In genomic region chr19:57243606-57244005, GRCm38 (mm10) we compare ENCODE assay signal across 9 mouse cellular contexts.
DNase-seq lines count a peak whose midpoint lies in the region; ATAC-seq and TF ChIP-seq lines count a peak whose summit lies in the region.
"Had no signal": no experiment of that assay in that cellular context is flagged by ENCODE, and none has a peak within 500 bp of the region (broad histone marks: within the 10 kb centered on the region; RNA-seq: fewer than 3 reads in every experiment).

No protein-coding gene starts in this region.

- peak overlapping the region; percentile 10; the same call in 1 of the 2 replicates for H3K27ac ChIP-seq in heart, embryonic 13.5 days (replicated peaks)
- H3K27ac ChIP-seq in brown adipose tissue, adult 24 weeks (replicated peaks; ENCODE audit: low read depth, low read length), result peak overlapping the region; percentile 85
- no peak overlapping the region for H3K27ac ChIP-seq in forebrain, embryonic 12.5 days
- no peak overlapping the region for H3K27ac ChIP-seq in forebrain, postnatal 0 days (ENCODE audit: low read depth, low read length)

- DNase-seq in heart, postnatal 25 days (ENCODE audit: low spot score), result no peak
- DNase-seq in B cell, adult 2 months, result peak; percentile 70 to 78
- peak; percentile 60 for DNase-seq in kidney, postnatal 14 days
- no peak for DNase-seq in gastrocnemius, postnatal 25 days
- DNase-seq in forebrain, postnatal 0 days, result no peak

- no peaks in the 10 kb centered on the region for H3K9me3 ChIP-seq in heart, embryonic 13.5 days
- H3K9me3 ChIP-seq in forebrain, embryonic 12.5 days, result no peaks in the 10 kb centered on the region
- no peaks in the 10 kb centered on the region for H3K9me3 ChIP-seq in forebrain, postnatal 0 days (ENCODE audit: low read length)
- H3K9me3 ChIP-seq: G1E had no signal

- intact Hi-C loops in heart, postnatal 25 days (cut with DNase I), result no loop called here

- ATAC-seq in heart, embryonic 13.5 days (ENCODE audit: extremely low read depth, insufficient number of reproducible peaks, low FRiP score, low TSS enrichment), result no peak
- ATAC-seq in forebrain, embryonic 12.5 days (ENCODE audit: low FRiP score), result no peak
- no peak for ATAC-seq in forebrain, postnatal 0 days

- peaks cover 68% of the 10 kb centered on the region for H3K4me1 ChIP-seq in heart, embryonic 13.5 days
- peaks cover 51% of the 10 kb centered on the region for H3K4me1 ChIP-seq in brown adipose tissue, adult 24 weeks (ENCODE audit: control insufficient read depth, insufficient read depth, insufficient read length, low read length)
- H3K4me1 ChIP-seq in forebrain, embryonic 12.5 days, result no peaks in the 10 kb centered on the region
- H3K4me1 ChIP-seq in forebrain, postnatal 0 days (ENCODE audit: insufficient read depth), result 0 out of 2 replicates have a peak, but pooled peaks cover 6% of the 10 kb centered on the region

- peak overlapping the region; percentile 32 for H3K4me2 ChIP-seq in heart, embryonic 13.5 days
- H3K4me2 ChIP-seq in forebrain, embryonic 12.5 days, result no peak overlapping the region
- H3K4me2 ChIP-seq in forebrain, postnatal 0 days (ENCODE audit: low read depth), result no peak overlapping the region

- no peak overlapping the region for H3K9ac ChIP-seq in heart, embryonic 13.5 days
- H3K9ac ChIP-seq in forebrain, embryonic 12.5 days, result no peak overlapping the region
- no peak overlapping the region for H3K9ac ChIP-seq in forebrain, postnatal 0 days

- 61% methylated on average over 8 of the region's 8 CpGs for WGBS in heart, embryonic 13.5 days
- 86% methylated on average over 8 of the region's 8 CpGs for WGBS in forebrain, embryonic 12.5 days
- WGBS in forebrain, postnatal 0 days, result 74% methylated on average over 8 of the region's 8 CpGs

- H3K4me3 ChIP-seq in heart, embryonic 13.5 days, result no peak overlapping the region
- peak overlapping the region; percentile 16; the same call in 1 of the 2 replicates for H3K4me3 ChIP-seq in brown adipose tissue, adult 24 weeks (ENCODE audit: insufficient read depth, low read depth, low read length)
- no peak overlapping the region for H3K4me3 ChIP-seq in forebrain, embryonic 12.5 days (replicated peaks)
- H3K4me3 ChIP-seq in forebrain, postnatal 0 days (ENCODE audit: low read depth, low read length), result no peak overlapping the region

- H3K27me3 ChIP-seq in heart, embryonic 13.5 days (replicated peaks), result no peaks in the 10 kb centered on the region
- 0 out of 2 replicates have a peak, but pooled peaks cover 3% of the 10 kb centered on the region for H3K27me3 ChIP-seq in forebrain, embryonic 12.5 days
- no peaks in the 10 kb centered on the region for H3K27me3 ChIP-seq in forebrain, postnatal 0 days (ENCODE audit: insufficient read depth, low read length)

- no peaks in the 10 kb centered on the region for H3K36me3 ChIP-seq in heart, embryonic 13.5 days
- no peaks in the 10 kb centered on the region for H3K36me3 ChIP-seq in forebrain, embryonic 12.5 days (replicated peaks)
- no peaks in the 10 kb centered on the region for H3K36me3 ChIP-seq in forebrain, postnatal 0 days (ENCODE audit: insufficient read depth)
- H3K36me3 ChIP-seq: G1E had no signal

- no peak for TF ChIP-seq CTCF in forebrain, postnatal 0 days (IDR thresholded peaks at IDR 0.05; ENCODE audit: low read depth)

Comparison
In these comparisons a context has a peak if more than half of its experiments do, and no peak if none do; other contexts are left out.
1. H3K27ac ChIP-seq: peak in heart, embryonic 13.5 days (single experiment) and brown adipose tissue, adult 24 weeks (single experiment); none in forebrain, embryonic 12.5 days (single experiment) and forebrain, postnatal 0 days (single experiment).
2. DNase-seq: peak in B cell, adult 2 months (2 of 2) and kidney, postnatal 14 days (single experiment); none in heart, postnatal 25 days (single experiment), gastrocnemius, postnatal 25 days (single experiment) and forebrain, postnatal 0 days (single experiment).